Mouse (Mus musculus) liver, embryonic 11.5 days (tissue): ENCODE data around the gene Hecw1. TPM values are rescaled to one million over a fixed set of nuclear protein-coding genes. Genes with fewer than 3 reads are reported as not detected.

Experiments
- ATAC-seq: fragments of 200-750 bp; cut with Nextera tagmentation; replicated peaks from 2 replicates; pipeline ENCODE4 v1.8.0; 2017; ENCODE audit warnings: moderate number of reproducible peaks, mild to moderate bottlenecking, moderate TSS enrichment, moderate library complexity; ENCODE audit not compliant: low FRiP score
- DNase-seq: peaks from one replicate; pipeline ENCODE4 v3.0.0-alpha.2; 2017; ENCODE audit warnings: low spot score
- H3K27ac ChIP-seq: fragments of 300-500 bp; sonication (generic); 2 replicates; pipeline ENCODE4 v1.5.1; 2014; ENCODE audit warnings: mild to moderate bottlenecking, low read depth, low read length, control low read depth
- H3K27me3 ChIP-seq: fragments of 300-500 bp; sonication (generic); replicated peaks from 2 replicates; pipeline ENCODE4 v1.6.1; 2014; ENCODE audit warnings: low read length, mixed read lengths; ENCODE audit not compliant: control insufficient read depth, insufficient read depth
- H3K36me3 ChIP-seq: fragments of 300-500 bp; sonication (generic); 2 replicates; pipeline ENCODE4 v1.6.1; 2014; ENCODE audit warnings: mild to moderate bottlenecking, low read length, moderate library complexity, mixed read lengths; ENCODE audit not compliant: control insufficient read depth, insufficient read depth
- H3K4me1 ChIP-seq: fragments of 300-500 bp; sonication (generic); replicated peaks from 2 replicates; pipeline ENCODE4 v1.6.1; 2014; ENCODE audit warnings: low read length, mixed read lengths; ENCODE audit not compliant: control insufficient read depth, insufficient read depth
- H3K4me2 ChIP-seq: fragments of 300-500 bp; sonication (generic); 2 replicates; pipeline ENCODE4 v1.6.1; 2014; ENCODE audit warnings: mild to moderate bottlenecking, control low read depth, moderate library complexity
- H3K4me3 ChIP-seq: fragments of 300-500 bp; sonication (generic); 2 replicates; pipeline ENCODE4 v1.5.1; 2014; ENCODE audit warnings: low read depth, low read length, control low read depth
- H3K9ac ChIP-seq: fragments of 300-500 bp; sonication (generic); 2 replicates; pipeline ENCODE4 v1.6.1; 2014; ENCODE audit warnings: low read depth, low read length, control low read depth
- H3K9me3 ChIP-seq: fragments of 300-500 bp; sonication (generic); 2 replicates; pipeline ENCODE4 v1.6.1; 2016; ENCODE audit warnings: low read length, inconsistent platforms, mixed read lengths; ENCODE audit not compliant: control insufficient read depth
- WGBS: fragments of 180-500 bp; shearing (Covaris S2); extraction: QIAGEN DNeasy Blood & Tissue Kit; methylation state at CpG from one replicate; pipeline ENCODE4 v1.1.7; 2014; 5-methylcytosine and 5-hydroxymethylcytosine counted together
- polyA plus RNA-seq: library from polyadenylated mRNA; unstranded; fragments of >200 nt; fragmentation: Nextera tagmentation; extraction: Ambion mirVana; gene quantifications from 2 replicates; pipeline ENCODE4 v1.2.1, GENCODE M21; 2014

Hecw1 gene
- 0.15 and 0.44 TPM in 2 replicates for polyA plus RNA-seq

DNA sequence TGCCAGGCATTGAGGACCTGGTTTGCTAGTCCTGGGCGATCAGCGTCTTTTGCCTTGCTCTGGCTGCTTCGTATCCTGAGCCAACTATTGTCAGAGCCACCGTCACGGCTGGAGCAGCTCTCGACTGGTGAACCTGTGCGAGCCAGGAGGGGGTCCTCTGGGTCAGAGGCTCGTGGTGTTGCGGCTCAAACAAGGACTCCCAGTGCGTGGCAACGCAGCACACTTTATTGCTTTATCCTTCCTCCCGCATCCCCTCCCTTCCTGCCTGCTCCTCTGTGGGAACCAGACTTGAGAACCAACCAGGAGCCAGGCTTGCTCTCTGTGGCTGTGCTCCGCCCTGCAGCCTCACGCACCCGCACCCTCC, at the start of gene Hecw1:
TSS of gene Hecw1 (minus strand) at position 323 of the 364 bp plus-strand sequence.
- Histone ChIP-seq H3K27ac (no peak within 1 kb of the TSS), H3K27me3 (peaks cover 17% of the 10 kb centered on the region), H3K9me3 (no peaks in the 10 kb centered on the region), H3K9ac (peak within 1 kb of the TSS; percentile 10), H3K36me3 (no peaks in the 10 kb centered on the region), H3K4me1 (peaks cover 10% of the 10 kb centered on the region), H3K4me2 (peak within 1 kb of the TSS; percentile 83), H3K4me3 (peak within 1 kb of the TSS; percentile 48)
- 3% methylated on average over 15 of the region's 15 CpGs for WGBS
- DNase-seq, result peak; percentile 41
- ATAC-seq, result peak; percentile 42

- H3K27ac ChIP-seq, result no peak overlapping the region
- H3K36me3 ChIP-seq, result no peaks in the 10 kb centered on the region
- DNase-seq (no peak), ATAC-seq (no peak)
- no peak overlapping the region for H3K9ac ChIP-seq
- no peak overlapping the region for H3K4me3 ChIP-seq
- WGBS, result 88% methylated on average over 1 of the region's 1 CpGs
- no peak overlapping the region for H3K4me2 ChIP-seq
- no peaks in the 10 kb centered on the region for H3K27me3 ChIP-seq
- no peaks in the 10 kb centered on the region for H3K9me3 ChIP-seq
- H3K4me1 ChIP-seq, result no peaks in the 10 kb centered on the region
These were observed 38.3 kb upstream of the Hecw1 start for GRCm38 (mm10) chr13:14561336-14561735.

- H3K27ac ChIP-seq, result no peak overlapping the region
- H3K36me3 ChIP-seq, result no peaks in the 10 kb centered on the region
- H3K9ac ChIP-seq, result no peak overlapping the region
- DNase-seq (no peak), ATAC-seq (no peak)
- H3K4me3 ChIP-seq, result no peak overlapping the region
- 58% methylated on average over 2 of the region's 2 CpGs for WGBS
- H3K4me1 ChIP-seq, result no peaks in the 10 kb centered on the region
- H3K27me3 ChIP-seq, result no peaks in the 10 kb centered on the region
- no peaks in the 10 kb centered on the region for H3K9me3 ChIP-seq
- no peak overlapping the region for H3K4me2 ChIP-seq
These were observed 29.6 kb upstream of the Hecw1 start for GRCm38 (mm10) chr13:14552628-14553027.

GRCm38 (mm10) chr13:14542860-14543259, 19.8 kb upstream of the Hecw1 start:
- Histone ChIP-seq H3K9ac (no peak overlapping the region), H3K4me1 (no peaks in the 10 kb centered on the region), H3K27me3 (no peaks in the 10 kb centered on the region), H3K27ac (no peak overlapping the region), H3K4me3 (no peak overlapping the region), H3K36me3 (no peaks in the 10 kb centered on the region), H3K4me2 (no peak overlapping the region), H3K9me3 (no peaks in the 10 kb centered on the region)
- no peak for DNase-seq
- 62% methylated on average over 5 of the region's 5 CpGs for WGBS
- peak; percentile 75 for ATAC-seq

- peaks cover 10% of the 10 kb centered on the region for H3K4me1 ChIP-seq
- peak overlapping the region; percentile 83 for H3K4me2 ChIP-seq
- H3K27me3 ChIP-seq, result peaks cover 17% of the 10 kb centered on the region
- ATAC-seq (peak; percentile 80), DNase-seq (peak; percentile 37)
- no peak overlapping the region for H3K27ac ChIP-seq
- H3K9me3 ChIP-seq, result no peaks in the 10 kb centered on the region
- no peaks in the 10 kb centered on the region for H3K36me3 ChIP-seq
- H3K4me3 ChIP-seq, result peak overlapping the region; percentile 48
- WGBS, result 3% methylated on average over 37 of the region's 38 CpGs
- H3K9ac ChIP-seq, result peak overlapping the region; percentile 10
These were observed 711 bp downstream of the Hecw1 start for GRCm38 (mm10) chr13:14522128-14522905.

GRCm38 (mm10) chr13:14521746-14522127, 1.3 kb downstream of the Hecw1 start:
- ATAC-seq, result no peak
- WGBS, result 29% methylated on average over 4 of the region's 4 CpGs

DNA sequence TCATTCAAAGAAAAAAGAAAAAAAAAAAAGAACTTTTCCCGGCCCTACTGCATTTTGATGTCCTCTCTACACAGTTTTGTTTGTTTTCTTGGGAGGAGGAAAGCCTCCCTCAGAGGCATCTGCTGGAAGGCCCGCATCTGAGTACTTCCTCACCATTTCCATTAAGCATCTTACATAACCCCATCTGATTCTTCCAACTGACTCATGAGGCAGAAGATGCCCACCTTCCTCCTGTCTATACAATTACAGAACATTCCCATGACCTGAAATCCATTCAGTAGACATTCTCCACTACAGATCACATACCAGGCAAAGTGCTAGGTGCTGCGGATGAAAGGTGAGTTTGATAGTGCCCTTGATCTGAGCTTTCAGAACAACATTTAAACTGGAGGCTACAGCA, 3.4 kb downstream of the Hecw1 start:
- H3K4me2 ChIP-seq, result no peak overlapping the region
- no peaks in the 10 kb centered on the region for H3K36me3 ChIP-seq
- H3K4me3 ChIP-seq, result no peak overlapping the region
- H3K4me1 ChIP-seq, result peaks cover 10% of the 10 kb centered on the region
- no peak overlapping the region for H3K27ac ChIP-seq
- ATAC-seq (no peak), DNase-seq (no peak)
- peaks cover 17% of the 10 kb centered on the region for H3K27me3 ChIP-seq
- no peak overlapping the region for H3K9ac ChIP-seq
- 71% methylated on average over 3 of the region's 3 CpGs for WGBS
- no peaks in the 10 kb centered on the region for H3K9me3 ChIP-seq

More at GRCm38 (mm10) chr13:14521746-14522127, 1.3 kb downstream of the Hecw1 start:
- Histone ChIP-seq H3K4me2 (peak overlapping the region; percentile 83), H3K36me3 (no peaks in the 10 kb centered on the region), H3K4me1 (peaks cover 10% of the 10 kb centered on the region), H3K9me3 (no peaks in the 10 kb centered on the region), H3K4me3 (peak overlapping the region; percentile 48), H3K27me3 (peaks cover 17% of the 10 kb centered on the region), H3K9ac (no peak overlapping the region), H3K27ac (no peak overlapping the region)
- DNase-seq, result no peak

- H3K27me3 ChIP-seq, result peaks cover 6% of the 10 kb centered on the region
- H3K9ac ChIP-seq, result no peak overlapping the region
- H3K4me2 ChIP-seq, result no peak overlapping the region
- no peak overlapping the region for H3K4me3 ChIP-seq
- no peaks in the 10 kb centered on the region for H3K36me3 ChIP-seq
- H3K9me3 ChIP-seq, result no peaks in the 10 kb centered on the region
- DNase-seq, result no peak
- no peak overlapping the region for H3K27ac ChIP-seq
- peaks cover 6% of the 10 kb centered on the region for H3K4me1 ChIP-seq
- no peak for ATAC-seq
- 78% methylated on average over 3 of the region's 3 CpGs for WGBS
These were observed 5.5 kb downstream of the Hecw1 start for GRCm38 (mm10) chr13:14517478-14517877.

DNA sequence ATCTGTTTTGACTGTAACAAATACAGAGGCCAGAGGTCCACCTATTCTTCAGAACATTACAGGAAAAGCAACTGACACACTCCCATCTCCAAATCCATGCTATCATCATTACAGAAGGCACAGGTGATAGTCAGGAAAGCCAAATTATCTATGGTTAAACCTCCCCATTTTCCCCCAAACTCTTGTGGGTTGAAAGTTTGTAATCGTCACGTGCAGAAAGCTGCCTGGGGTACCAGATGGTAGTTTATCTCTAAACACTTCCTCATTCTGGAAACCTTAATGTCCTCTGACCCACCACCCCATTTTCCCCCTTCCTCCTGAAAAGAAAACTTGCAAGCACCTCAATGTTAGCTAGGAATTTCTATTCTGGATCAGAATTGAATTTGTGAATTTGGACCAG, 7.9 kb downstream of the Hecw1 start:
- Histone ChIP-seq H3K27ac (no peak overlapping the region), H3K4me2 (no peak overlapping the region), H3K9me3 (no peaks in the 10 kb centered on the region), H3K9ac (no peak overlapping the region), H3K36me3 (no peaks in the 10 kb centered on the region), H3K4me3 (no peak overlapping the region), H3K27me3 (no peaks in the 10 kb centered on the region), H3K4me1 (no peaks in the 10 kb centered on the region)
- ATAC-seq, result no peak
- DNase-seq, result no peak
- 37% methylated on average over 2 of the region's 2 CpGs for WGBS
